Mouse (Mus musculus) MEL (cell line): ENCODE measurements at regions not wholly inside any gene's neighbourhood (a gene's known extent, or its start where the extent isn't known, plus 50 kb on each side); places are given as distances from the start of the nearest gene placed in this dataset.

ENCODE experiments used
- CTCF ChIP-seq, 3 experiments: IDR thresholded peaks in 2 of 3; conservative IDR thresholded peaks in 1 of 3; 2 replicates each; pipeline ENCODE4 v1.5.1; 2011 to 2012; ENCODE audit warnings: low read length in 3 of 3, low read depth in 2 of 3, mild to moderate bottlenecking in 2 of 3, improper control_type of control experiment in 1 of 3, inconsistent platforms in 1 of 3, mixed read lengths in 1 of 3, moderate library complexity in 1 of 3; ENCODE audit not compliant: control insufficient read depth in 1 of 3, insufficient read depth in 1 of 3, poor library complexity in 1 of 3, severe bottlenecking in 1 of 3
- EP300 ChIP-seq, 2 experiments: IDR thresholded peaks; 2 replicates each; pipeline ENCODE4 v1.6.1; 2011; ENCODE audit warnings: improper control_type of control experiment in 2 of 2, low read length in 2 of 2, low read depth in 1 of 2, mild to moderate bottlenecking in 1 of 2
- MAFK ChIP-seq: IDR thresholded peaks from 2 replicates; pipeline ENCODE4 v1.6.1; 2011; ENCODE audit warnings: low read depth, mild to moderate bottlenecking, low read length, improper control_type of control experiment, borderline replicate concordance
- MXI1 ChIP-seq: IDR thresholded peaks from 2 replicates; pipeline ENCODE4 v1.6.1; 2011; ENCODE audit warnings: mild to moderate bottlenecking, low read depth, low read length, improper control_type of control experiment
- POLR2A ChIP-seq, 2 experiments: IDR thresholded peaks; 2 replicates each; pipeline ENCODE4 v1.6.1; 2011 to 2012; ENCODE audit warnings: low read length in 2 of 2, mild to moderate bottlenecking in 2 of 2, control low read depth in 1 of 2, improper control_type of control experiment in 1 of 2, low read depth in 1 of 2, moderate library complexity in 1 of 2; ENCODE audit not compliant: control insufficient read depth in 1 of 2, insufficient read depth in 1 of 2, poor library complexity in 1 of 2
- POLR2AphosphoS2 ChIP-seq: IDR thresholded peaks from 2 replicates; pipeline ENCODE4 v1.6.1; 2011; ENCODE audit warnings: low read length, improper control_type of control experiment
- TAL1 ChIP-seq: IDR thresholded peaks from 2 replicates; pipeline ENCODE4 v1.6.1; 2012; ENCODE audit warnings: mild to moderate bottlenecking, inconsistent platforms, low read length, moderate library complexity, mixed read lengths
- TCF12 ChIP-seq: IDR thresholded peaks from 2 replicates; pipeline ENCODE4 v1.6.1; 2014; ENCODE audit warnings: low read depth, mild to moderate bottlenecking, inconsistent platforms, low read length, improper control_type of control experiment, moderate library complexity
- ZC3H11A ChIP-seq: IDR thresholded peaks from 2 replicates; pipeline ENCODE4 v1.6.1; 2012; ENCODE audit warnings: low read depth, mild to moderate bottlenecking, inconsistent platforms, low read length, improper control_type of control experiment

DNA sequence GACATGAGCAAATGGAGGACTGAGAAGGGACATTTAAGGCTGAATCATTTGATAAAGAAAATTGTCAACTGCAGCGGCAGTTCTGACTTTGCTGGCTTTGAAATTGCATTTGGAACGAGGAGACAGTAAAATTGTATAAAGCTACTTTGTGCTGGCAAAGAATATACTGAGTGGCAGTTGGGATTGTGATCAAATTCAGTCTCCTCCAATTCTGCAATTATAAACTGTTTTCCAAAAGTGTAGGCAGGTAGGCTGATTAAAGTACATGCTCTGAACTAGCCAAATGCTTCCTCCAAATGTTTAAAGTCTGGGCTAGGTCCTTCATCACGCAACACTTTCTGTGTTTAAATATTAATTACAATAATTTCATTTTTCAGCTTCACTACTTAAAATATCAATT lies 90.9 kb upstream of the Fshb start:
- TF ChIP-seq CTCF (IDR thresholded peaks at IDR 0.05 in 2 of 3, conservative IDR thresholded peaks at IDR 0.05 in 1 of 3; ENCODE audit: control insufficient read depth in 1 of 3, insufficient read depth in 1 of 3, low read depth in 2 of 3, low read length in 3 of 3, poor library complexity in 1 of 3, severe bottlenecking in 1 of 3) (no peak), POLR2AphosphoS2 (no peak), MAFK (no peak), POLR2A (IDR thresholded peaks at IDR 0.05; ENCODE audit: control insufficient read depth in 1 of 2, insufficient read depth in 1 of 2, low read depth in 1 of 2, low read length in 2 of 2, poor library complexity in 1 of 2) (no peak), EP300 (IDR thresholded peaks at IDR 0.05; ENCODE audit: low read depth in 1 of 2, low read length in 2 of 2) (no peak), ZC3H11A (no peak), MXI1 (no peak), TAL1 (no peak), TCF12 (no peak)
